Mouse (Mus musculus) kidney, adult 2 months (tissue): ENCODE measurements around the gene Spats2.

Source experiments
- CTCF ChIP-seq: fragments of 200-500 bp; conservative IDR thresholded peaks from 2 replicates; pipeline ENCODE4 v1.5.1; 2011; ENCODE audit warnings: low read depth, mild to moderate bottlenecking, control low read depth, low read length, moderate library complexity, mixed read lengths; ENCODE audit not compliant: insufficient read depth, insufficient read length
- POLR2A ChIP-seq: fragments of 200-500 bp; IDR thresholded peaks from one replicate; pipeline ENCODE4 v1.6.1; 2011; ENCODE audit warnings: low read depth, low read length, control low read depth

DNA sequence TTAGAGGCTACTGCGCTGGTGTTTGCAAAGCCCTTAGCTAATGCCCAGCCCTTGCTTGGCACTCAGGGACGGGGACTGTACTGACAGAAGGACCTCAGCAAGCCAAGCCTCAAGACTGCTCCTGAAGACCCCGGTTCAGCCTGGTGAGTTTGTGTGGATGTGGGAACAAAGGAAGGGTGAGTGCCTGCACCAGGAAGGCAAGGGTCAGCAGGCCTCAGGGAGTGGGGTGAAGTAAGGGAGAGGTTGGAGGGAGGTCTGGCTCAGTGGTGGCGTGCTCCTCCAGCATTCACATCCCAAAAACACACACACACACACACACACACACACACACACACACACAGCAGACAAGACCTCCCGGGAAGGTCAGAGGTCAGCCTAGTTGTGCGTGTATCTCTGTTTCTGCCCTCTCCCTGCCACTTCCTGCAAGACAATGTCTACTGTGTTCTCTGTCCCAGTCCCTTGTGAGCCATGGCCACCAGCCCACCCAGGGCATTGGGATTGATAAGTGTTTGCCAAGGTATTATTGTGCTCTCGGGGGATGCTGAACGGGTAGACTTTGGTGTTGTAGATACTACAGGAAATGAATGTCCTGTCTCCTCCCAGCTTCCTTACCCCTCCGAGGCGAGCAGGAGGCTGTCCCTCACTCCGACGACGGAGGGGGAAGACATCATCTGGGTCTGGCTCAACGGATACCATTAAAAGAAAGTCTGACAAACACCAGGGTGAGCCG, 47.4 kb upstream of the Spats2 start:
- no peak for TF ChIP-seq CTCF
- no peak for TF ChIP-seq POLR2A
